Mouse (Mus musculus): ENCODE results near the gene Ugt8a. TPM values are rescaled to one million over a fixed set of nuclear protein-coding genes. Genes with fewer than 3 reads are reported as not detected.

Ugt8a gene
- polyA plus RNA-seq (2015; fragmentation: Nextera tagmentation; extraction: Ambion mirVana) = 4.9 and 5.0 TPM in 2 replicates

DNA sequence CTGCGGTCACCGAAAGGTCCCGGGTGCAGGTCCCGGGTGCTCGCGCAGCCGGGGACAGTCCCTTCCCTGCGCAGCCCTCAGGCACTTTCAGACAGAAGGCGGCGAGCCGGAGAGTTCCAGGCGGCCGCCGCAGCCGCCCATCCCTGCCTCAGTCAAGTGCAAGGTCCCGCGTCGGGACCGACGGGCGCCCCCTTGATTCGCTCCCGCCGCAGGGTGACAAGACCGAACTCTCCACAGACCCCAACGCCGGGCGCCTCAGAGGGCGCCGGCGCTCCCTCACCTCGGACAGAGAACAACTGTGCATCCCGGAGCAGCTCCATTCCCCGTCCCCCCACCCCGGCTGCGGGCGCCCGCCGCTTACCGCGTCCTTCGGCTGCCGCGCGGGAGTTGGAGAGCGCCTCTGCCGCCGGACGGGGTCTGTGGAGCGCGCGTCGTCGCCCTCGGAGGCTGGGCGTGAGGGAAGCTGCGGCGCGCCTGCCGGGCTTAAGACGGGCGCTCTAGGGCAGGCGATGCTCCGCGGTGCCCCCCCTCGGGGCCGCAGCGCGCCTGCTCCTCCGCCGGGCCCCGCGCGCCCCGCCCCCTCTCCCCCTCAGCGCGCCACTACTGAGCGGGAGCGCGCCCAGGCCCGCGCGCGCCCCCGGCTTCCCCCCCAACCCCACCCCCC, at the start of gene Ugt8a:
TSS of gene Ugt8a (minus strand) at position 528 of the 664 bp plus-strand sequence.
- Histone ChIP-seq H3K4me3 (replicated peaks) (peak within 1 kb of the TSS; percentile 71), H3K4me1 (peaks cover 9% of the 10 kb centered on the region), H3K4me2 (peak within 1 kb of the TSS; percentile 95), H3K9ac (replicated peaks) (peak within 1 kb of the TSS; percentile 53), H3K9me3 (replicated peaks) (no peaks in the 10 kb centered on the region), H3K27me3 (replicated peaks) (no peaks in the 10 kb centered on the region; the same call in 1 of the 2 replicates), H3K36me3 (no peaks in the 10 kb centered on the region), H3K27ac (replicated peaks) (peak within 1 kb of the TSS; percentile 45)
- peak; percentile 91 for ATAC-seq (ENCODE audit: low FRiP score)
- under 1% methylated on average over 67 of the region's 85 CpGs for WGBS

DNA sequence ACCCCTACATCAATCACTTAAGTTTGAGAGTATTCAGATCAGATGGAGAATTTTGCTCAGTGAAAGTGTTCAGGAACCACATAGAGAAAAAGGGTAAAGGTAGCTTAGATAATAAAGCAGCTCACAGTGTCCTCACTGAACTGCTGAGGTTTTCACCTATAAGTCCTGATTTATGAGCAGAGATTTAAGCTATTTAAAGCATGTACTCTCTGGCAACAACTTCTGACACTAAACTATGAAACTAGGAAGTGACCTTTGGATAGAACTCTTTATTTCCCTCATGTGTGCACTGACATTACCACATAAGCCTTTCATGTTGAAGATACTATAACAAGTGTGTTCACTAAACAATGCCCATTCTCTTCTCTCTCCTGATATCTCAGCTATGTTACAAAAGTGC, 48.2 kb upstream of the Ugt8a start:
- H3K4me3 ChIP-seq (replicated peaks) = no peak overlapping the region
- no peaks in the 10 kb centered on the region for H3K4me1 ChIP-seq
- no peaks in the 10 kb centered on the region for H3K36me3 ChIP-seq
- no peak overlapping the region for H3K27ac ChIP-seq (replicated peaks)
- H3K9ac ChIP-seq (replicated peaks) = no peak overlapping the region
- H3K27me3 ChIP-seq (replicated peaks) = no peaks in the 10 kb centered on the region
- H3K4me2 ChIP-seq = no peak overlapping the region
- no peak for ATAC-seq (ENCODE audit: low FRiP score)
- no peaks in the 10 kb centered on the region for H3K9me3 ChIP-seq (replicated peaks)

DNA sequence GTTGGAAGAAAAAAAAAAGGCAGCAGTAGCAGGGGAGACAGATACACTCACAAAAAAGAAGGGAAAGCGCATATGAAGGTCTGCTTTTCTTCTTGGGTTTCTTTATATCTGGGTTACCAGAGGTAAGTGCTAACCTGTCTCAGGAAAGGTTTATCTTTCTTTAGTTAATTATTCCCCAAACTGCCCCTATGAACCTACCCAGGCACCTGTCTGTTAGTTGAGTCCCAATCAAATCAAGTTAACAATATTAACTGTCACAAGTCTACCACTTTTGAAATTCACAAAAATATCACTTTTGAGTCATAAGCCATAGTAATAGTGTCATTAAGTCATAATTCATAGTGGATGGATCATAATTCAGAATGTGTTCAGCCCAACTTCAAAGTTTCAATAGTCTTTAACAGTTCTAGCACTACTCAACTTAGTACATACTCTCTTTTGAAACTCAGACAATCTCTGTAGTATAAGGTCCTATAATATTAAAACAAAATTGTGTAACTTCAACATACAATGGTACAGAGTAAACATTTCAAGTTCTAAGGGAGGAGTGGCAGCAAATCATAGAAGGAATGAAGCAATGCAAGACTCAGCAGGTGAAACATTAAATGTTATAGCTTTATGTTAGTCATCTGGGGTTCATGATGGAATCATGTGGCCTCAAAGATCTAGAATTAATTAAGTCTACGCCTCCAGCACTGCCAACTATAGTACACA, 45.4 kb upstream of the Ugt8a start:
- no peak overlapping the region for H3K27ac ChIP-seq (replicated peaks)
- 94% methylated on average over 2 of the region's 2 CpGs for WGBS
- no peaks in the 10 kb centered on the region for H3K27me3 ChIP-seq (replicated peaks)
- H3K9ac ChIP-seq (replicated peaks) = no peak overlapping the region
- H3K9me3 ChIP-seq (replicated peaks) = no peaks in the 10 kb centered on the region
- ATAC-seq (ENCODE audit: low FRiP score) = no peak
- H3K36me3 ChIP-seq = no peaks in the 10 kb centered on the region
- no peak overlapping the region for H3K4me3 ChIP-seq (replicated peaks)
- no peak overlapping the region for H3K4me2 ChIP-seq
- H3K4me1 ChIP-seq = no peaks in the 10 kb centered on the region

DNA sequence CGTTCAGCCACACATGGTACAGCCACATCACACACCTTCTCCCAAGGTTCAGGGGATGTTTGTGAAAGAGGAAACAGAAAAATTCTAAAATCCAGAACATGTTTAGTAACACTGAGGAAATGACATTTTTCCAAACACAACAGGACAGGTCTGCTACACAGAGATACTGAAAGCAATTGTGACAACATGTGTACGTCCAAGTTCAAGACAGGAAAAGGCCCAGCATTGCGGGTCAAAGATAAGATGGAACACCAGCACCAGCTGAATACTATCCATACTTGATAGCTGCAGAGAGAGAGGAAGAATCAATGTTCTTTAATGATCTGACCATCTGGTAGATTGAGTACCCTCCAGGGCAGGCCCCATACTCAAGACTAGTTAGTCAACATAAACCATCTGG, 41.1 kb upstream of the Ugt8a start:
- H3K4me3 ChIP-seq (replicated peaks) = no peak overlapping the region
- no peaks in the 10 kb centered on the region for H3K4me1 ChIP-seq
- 89% methylated on average over 3 of the region's 3 CpGs for WGBS
- no peaks in the 10 kb centered on the region for H3K27me3 ChIP-seq (replicated peaks)
- no peak for ATAC-seq (ENCODE audit: low FRiP score)
- H3K36me3 ChIP-seq = no peaks in the 10 kb centered on the region
- H3K27ac ChIP-seq (replicated peaks) = no peak overlapping the region
- H3K4me2 ChIP-seq = no peak overlapping the region
- no peak overlapping the region for H3K9ac ChIP-seq (replicated peaks)
- H3K9me3 ChIP-seq (replicated peaks) = no peaks in the 10 kb centered on the region

DNA sequence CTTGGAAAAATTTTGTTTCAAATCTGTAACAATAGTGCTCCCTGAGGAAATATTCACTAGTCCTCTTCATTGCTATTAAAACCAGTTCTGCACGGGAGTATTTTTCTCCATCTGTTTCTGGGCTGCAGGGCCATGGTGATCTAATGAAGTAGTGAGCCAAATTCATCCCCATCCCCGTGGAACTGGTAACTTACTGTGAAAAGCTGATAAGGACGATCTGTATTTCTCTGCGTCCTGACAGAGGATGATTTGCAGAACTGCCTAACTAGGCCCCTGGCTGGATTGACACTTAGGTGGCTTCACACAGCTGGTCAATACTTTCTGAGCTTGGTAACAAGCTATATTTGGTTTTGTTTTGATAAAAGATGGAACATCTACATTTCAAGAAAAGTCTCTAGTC, 37.5 kb upstream of the Ugt8a start:
- 63% methylated on average over 4 of the region's 4 CpGs for WGBS
- H3K4me2 ChIP-seq = no peak overlapping the region
- H3K4me1 ChIP-seq = no peaks in the 10 kb centered on the region
- ATAC-seq (ENCODE audit: low FRiP score) = no peak
- no peaks in the 10 kb centered on the region; the same call in 1 of the 2 replicates for H3K9me3 ChIP-seq (replicated peaks)
- no peaks in the 10 kb centered on the region for H3K36me3 ChIP-seq
- no peaks in the 10 kb centered on the region for H3K27me3 ChIP-seq (replicated peaks)
- H3K27ac ChIP-seq (replicated peaks) = no peak overlapping the region
- no peak overlapping the region for H3K4me3 ChIP-seq (replicated peaks)
- no peak overlapping the region for H3K9ac ChIP-seq (replicated peaks)

DNA sequence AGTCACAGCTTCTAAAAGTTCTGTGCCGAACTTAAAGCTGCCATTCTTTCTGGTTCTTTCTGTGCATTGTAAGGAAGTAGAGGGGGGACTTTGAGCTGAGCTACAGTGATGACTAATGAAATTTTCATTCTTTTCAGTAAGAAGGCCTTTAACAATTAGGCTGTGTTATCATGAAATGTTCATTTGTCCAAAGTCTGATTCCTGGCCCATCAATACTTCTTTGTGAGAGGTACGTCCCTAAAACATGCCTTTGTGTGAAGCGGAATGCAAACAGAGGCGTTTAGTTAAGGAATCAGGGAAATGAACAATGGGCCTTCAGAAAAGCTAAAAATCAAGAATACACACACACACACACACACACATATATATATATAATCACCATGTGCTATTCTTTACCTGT, 31.0 kb upstream of the Ugt8a start:
- no peaks in the 10 kb centered on the region for H3K36me3 ChIP-seq
- no peak overlapping the region for H3K9ac ChIP-seq (replicated peaks)
- 66% methylated on average over 4 of the region's 4 CpGs for WGBS
- H3K9me3 ChIP-seq (replicated peaks) = no peaks in the 10 kb centered on the region; the same call in 1 of the 2 replicates
- no peaks in the 10 kb centered on the region for H3K27me3 ChIP-seq (replicated peaks)
- no peak overlapping the region for H3K4me2 ChIP-seq
- H3K27ac ChIP-seq (replicated peaks) = no peak overlapping the region
- ATAC-seq (ENCODE audit: low FRiP score) = no peak
- no peaks in the 10 kb centered on the region for H3K4me1 ChIP-seq
- no peak overlapping the region for H3K4me3 ChIP-seq (replicated peaks)

DNA sequence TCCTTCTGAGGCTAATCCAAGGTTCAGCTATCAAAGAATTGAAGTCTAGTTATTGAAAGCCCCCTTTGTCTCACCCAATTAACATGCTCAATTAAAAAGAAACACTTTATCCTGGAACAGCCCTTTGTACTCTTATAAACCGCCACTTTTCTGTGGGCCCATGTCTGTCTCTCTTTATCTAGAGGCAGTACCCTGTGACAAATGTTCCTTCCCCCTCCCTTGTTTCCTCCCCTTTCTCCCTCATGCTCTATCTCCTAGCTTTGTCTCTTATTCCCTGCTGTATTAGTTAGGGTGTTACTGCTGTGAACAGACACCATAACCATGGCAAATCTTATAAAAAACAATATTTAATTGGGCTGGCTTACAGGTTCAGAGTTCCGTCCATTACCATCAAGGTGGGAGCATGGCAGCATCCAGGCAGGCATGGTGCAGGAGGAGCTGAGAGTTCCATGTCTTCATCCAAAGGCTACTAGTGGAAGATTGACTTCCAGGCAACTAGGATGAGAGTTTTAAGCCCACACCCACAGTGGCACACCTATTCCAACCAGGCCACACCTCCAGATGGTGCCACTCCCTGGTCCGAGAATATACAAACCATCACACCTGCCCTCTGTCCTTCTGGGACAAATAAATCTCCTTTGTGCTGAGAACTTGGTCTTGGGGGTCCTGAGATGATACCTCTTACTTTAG, 17.9 kb upstream of the Ugt8a start:
- H3K4me3 ChIP-seq (replicated peaks) = no peak overlapping the region
- ATAC-seq (ENCODE audit: low FRiP score) = no peak
- H3K9me3 ChIP-seq (replicated peaks) = no peaks in the 10 kb centered on the region
- H3K9ac ChIP-seq (replicated peaks) = no peak overlapping the region
- 62% methylated on average over 3 of the region's 3 CpGs for WGBS
- no peaks in the 10 kb centered on the region for H3K4me1 ChIP-seq
- no peaks in the 10 kb centered on the region for H3K36me3 ChIP-seq
- no peaks in the 10 kb centered on the region for H3K27me3 ChIP-seq (replicated peaks)
- no peak overlapping the region for H3K4me2 ChIP-seq
- no peak overlapping the region for H3K27ac ChIP-seq (replicated peaks)

DNA sequence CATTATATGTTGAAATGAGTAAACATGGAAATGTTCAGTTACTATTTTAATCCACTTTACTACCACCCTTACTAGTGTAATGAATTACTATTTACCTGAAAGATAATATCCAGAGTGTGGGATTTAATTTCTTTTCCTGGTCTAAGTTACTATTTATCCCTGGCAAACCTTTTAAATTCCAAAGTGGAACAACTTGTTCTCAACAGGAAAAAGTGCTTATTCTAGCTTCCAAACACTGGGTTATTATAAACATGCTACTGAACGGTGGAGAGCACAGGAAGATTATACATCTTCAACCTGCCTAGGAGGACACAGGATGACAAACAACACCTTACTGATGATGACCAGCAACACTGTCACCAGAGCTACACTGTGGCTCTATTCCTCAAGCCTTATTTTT, 16.5 kb upstream of the Ugt8a start:
- Histone ChIP-seq H3K27ac (replicated peaks) (no peak overlapping the region), H3K4me3 (replicated peaks) (no peak overlapping the region), H3K4me2 (no peak overlapping the region), H3K9ac (replicated peaks) (no peak overlapping the region), H3K4me1 (no peaks in the 10 kb centered on the region), H3K27me3 (replicated peaks) (no peaks in the 10 kb centered on the region), H3K9me3 (replicated peaks) (no peaks in the 10 kb centered on the region), H3K36me3 (no peaks in the 10 kb centered on the region)
- ATAC-seq (ENCODE audit: low FRiP score) = no peak
- WGBS = 87% methylated on average over 1 of the region's 1 CpGs

DNA sequence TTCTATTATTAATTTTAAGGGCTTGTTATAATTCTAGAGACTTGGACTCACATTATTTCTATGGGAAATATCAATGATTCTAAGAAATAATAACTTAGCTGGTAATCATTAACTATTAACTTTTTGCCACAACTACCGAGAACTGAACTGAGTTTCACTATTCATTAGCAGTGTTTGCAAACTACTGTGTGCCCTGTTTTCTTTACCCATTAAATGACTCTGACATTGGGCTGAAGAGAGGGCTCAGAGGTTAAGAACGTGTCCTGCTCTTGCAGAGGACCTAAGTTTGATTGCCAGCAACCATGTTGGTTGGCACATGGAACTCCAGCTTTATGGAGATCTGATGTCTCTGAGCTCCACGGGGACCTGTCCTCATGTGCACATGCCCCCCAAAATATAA, 2.4 kb upstream of the Ugt8a start:
- WGBS = 83% methylated on average over 3 of the region's 3 CpGs
- H3K4me2 ChIP-seq = no peak overlapping the region
- peaks cover 9% of the 10 kb centered on the region for H3K4me1 ChIP-seq
- no peak overlapping the region for H3K9ac ChIP-seq (replicated peaks)
- no peaks in the 10 kb centered on the region for H3K36me3 ChIP-seq
- no peaks in the 10 kb centered on the region; the same call in 1 of the 2 replicates for H3K27me3 ChIP-seq (replicated peaks)
- no peak overlapping the region for H3K4me3 ChIP-seq (replicated peaks)
- no peak overlapping the region for H3K27ac ChIP-seq (replicated peaks)
- no peaks in the 10 kb centered on the region for H3K9me3 ChIP-seq (replicated peaks)
- no peak for ATAC-seq (ENCODE audit: low FRiP score)

DNA sequence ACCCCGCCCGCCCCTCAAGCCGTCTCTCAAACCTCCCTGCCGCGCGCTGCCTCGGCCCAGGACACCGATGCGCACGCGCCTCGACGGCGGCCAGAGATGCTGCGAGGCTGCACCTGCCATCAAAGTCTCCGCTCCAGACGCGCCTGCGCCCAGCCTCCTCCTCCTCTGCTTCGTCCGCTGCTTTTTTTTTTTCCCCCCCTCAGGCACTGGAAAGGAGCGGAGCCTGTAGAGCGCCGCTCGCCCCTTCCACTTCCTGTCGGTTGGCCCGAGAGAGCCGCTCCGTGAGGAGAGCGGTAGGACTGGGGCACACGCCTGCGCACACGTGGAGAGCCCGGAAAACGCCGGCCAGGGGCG, 314 bp upstream of the Ugt8a start:
- H3K4me2 ChIP-seq = peak overlapping the region; percentile 95
- WGBS = under 1% methylated on average over 33 of the region's 37 CpGs
- peak overlapping the region; percentile 42 for H3K9ac ChIP-seq (replicated peaks)
- no peaks in the 10 kb centered on the region; the same call in 1 of the 2 replicates for H3K27me3 ChIP-seq (replicated peaks)
- H3K4me1 ChIP-seq = peaks cover 9% of the 10 kb centered on the region
- no peaks in the 10 kb centered on the region for H3K9me3 ChIP-seq (replicated peaks)
- H3K36me3 ChIP-seq = no peaks in the 10 kb centered on the region
- peak; percentile 88 for ATAC-seq (ENCODE audit: low FRiP score)
- H3K27ac ChIP-seq (replicated peaks) = no peak overlapping the region
- H3K4me3 ChIP-seq (replicated peaks) = peak overlapping the region; percentile 71

DNA sequence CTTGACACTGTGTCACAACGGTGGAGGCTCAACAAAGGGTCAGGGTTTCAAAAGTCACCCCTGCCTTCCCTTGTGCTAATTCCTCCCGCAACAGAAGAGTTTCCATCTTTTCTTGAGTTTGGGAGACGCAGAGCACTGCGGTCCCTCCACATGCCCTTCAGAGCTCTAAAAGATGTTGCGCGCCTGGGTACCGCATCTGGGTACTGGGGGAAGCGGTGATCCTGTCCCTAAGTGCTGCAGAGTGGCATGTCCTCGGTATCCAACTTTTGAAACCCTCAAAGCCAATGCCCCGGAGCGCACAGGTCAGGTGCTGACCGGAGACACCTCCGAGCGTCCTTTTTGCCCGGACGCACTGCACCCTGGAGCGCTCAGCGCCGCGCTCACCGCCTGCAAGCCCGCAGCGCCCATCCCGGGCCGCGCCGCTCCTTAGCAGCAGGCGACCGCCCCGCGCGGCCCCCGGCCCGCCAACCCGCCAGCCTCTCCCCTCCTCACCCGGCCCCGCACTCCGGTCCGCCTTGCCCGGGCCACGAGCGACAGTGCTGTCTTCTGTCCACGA, 805 bp downstream of the Ugt8a start:
- peak overlapping the region; percentile 53 for H3K9ac ChIP-seq (replicated peaks)
- H3K36me3 ChIP-seq = no peaks in the 10 kb centered on the region
- H3K4me2 ChIP-seq = peak overlapping the region; percentile 95
- H3K4me3 ChIP-seq (replicated peaks) = peak overlapping the region; percentile 71
- no peak overlapping the region for H3K27ac ChIP-seq (replicated peaks)
- H3K9me3 ChIP-seq (replicated peaks) = no peaks in the 10 kb centered on the region
- H3K4me1 ChIP-seq = peaks cover 9% of the 10 kb centered on the region
- H3K27me3 ChIP-seq (replicated peaks) = no peaks in the 10 kb centered on the region; the same call in 1 of the 2 replicates
- peak; percentile 81 for ATAC-seq (ENCODE audit: low FRiP score)
- WGBS = 2% methylated on average over 37 of the region's 43 CpGs
